Mouse (Mus musculus) bone marrow macrophage, adult 2 months (primary cell): ENCODE measurements around the gene Tmem238l. TPM values are rescaled to one million over a fixed set of nuclear protein-coding genes. Genes with fewer than 3 reads are reported as not detected.

Source experiments
- H3K27ac ChIP-seq: 2 replicates; pipeline ENCODE4 v1.5.1; 2012; ENCODE audit warnings: low read depth, low read length; ENCODE audit not compliant: insufficient read depth
- H3K4me1 ChIP-seq: 2 replicates; pipeline ENCODE4 v1.6.1; 2012; ENCODE audit warnings: low read length; ENCODE audit not compliant: control insufficient read depth, insufficient read depth
- H3K4me3 ChIP-seq: 2 replicates; pipeline ENCODE4 v1.5.1; 2012; ENCODE audit warnings: mild to moderate bottlenecking, low read length, moderate library complexity; ENCODE audit not compliant: insufficient read depth
- CTCF ChIP-seq: IDR thresholded peaks from 2 replicates; pipeline ENCODE4 v1.5.1; 2012; ENCODE audit warnings: low read depth, mild to moderate bottlenecking, low read length, moderate library complexity
- POLR2A ChIP-seq: IDR thresholded peaks from 2 replicates; pipeline ENCODE4 v1.6.1; 2012; ENCODE audit warnings: mild to moderate bottlenecking, low read depth, low read length, borderline replicate concordance
- polyA plus RNA-seq: library from polyadenylated mRNA; stranded (reverse); fragments of >200 nt; gene quantifications from 2 replicates; pipeline ENCODE4 v1.2.4, GENCODE M21; 2012; ENCODE audit not compliant: missing spikeins, insufficient read depth, insufficient read length

Tmem238l gene
- polyA plus RNA-seq, 1 experiment: not detected

GRCm38 (mm10) chr11:66975606-66976330 is 19.3 kb downstream of the Tmem238l start:
- no peak overlapping the region for H3K4me3 ChIP-seq
- H3K27ac ChIP-seq: no peak overlapping the region
- TF ChIP-seq CTCF: no peak
- TF ChIP-seq POLR2A: no peak
- H3K4me1 ChIP-seq: no peaks in the 10 kb centered on the region

GRCm38 (mm10) chr11:66981336-66982115 is 25.1 kb downstream of the Tmem238l start:
- H3K4me3 ChIP-seq: no peak overlapping the region
- H3K4me1 ChIP-seq: no peaks in the 10 kb centered on the region
- TF ChIP-seq CTCF (no peak), POLR2A (no peak)
- no peak overlapping the region for H3K27ac ChIP-seq

- TF ChIP-seq CTCF: no peak
- TF ChIP-seq POLR2A: no peak
- H3K27ac ChIP-seq: no peak overlapping the region
- H3K4me1 ChIP-seq: no peaks in the 10 kb centered on the region
- H3K4me3 ChIP-seq: no peak overlapping the region
Measured at GRCm38 (mm10) chr11:66982794-66983193, 26.4 kb downstream of the Tmem238l start.

GRCm38 (mm10) chr11:66983422-66984164 is 27.2 kb downstream of the Tmem238l start:
- TF ChIP-seq CTCF (no peak), POLR2A (no peak)
- H3K4me1 ChIP-seq: no peaks in the 10 kb centered on the region
- no peak overlapping the region for H3K27ac ChIP-seq
- no peak overlapping the region for H3K4me3 ChIP-seq

- Histone ChIP-seq H3K4me3 (peak overlapping the region; percentile 60), H3K4me1 (no peaks in the 10 kb centered on the region), H3K27ac (no peak overlapping the region)
- TF ChIP-seq POLR2A (no peak), CTCF (peak; percentile 69)
Measured at GRCm38 (mm10) chr11:66984165-66985135, 28.0 kb downstream of the Tmem238l start.

GRCm38 (mm10) chr11:66985136-66985702 is 28.8 kb downstream of the Tmem238l start:
- Histone ChIP-seq H3K27ac (no peak overlapping the region), H3K4me3 (peak overlapping the region; percentile 60), H3K4me1 (no peaks in the 10 kb centered on the region)
- TF ChIP-seq CTCF (no peak), POLR2A (no peak)

- Histone ChIP-seq H3K27ac (no peak overlapping the region), H3K4me1 (no peaks in the 10 kb centered on the region), H3K4me3 (no peak overlapping the region)
- TF ChIP-seq POLR2A (no peak), CTCF (no peak)
Measured at GRCm38 (mm10) chr11:66992150-66992549, 35.7 kb downstream of the Tmem238l start.

GRCm38 (mm10) chr11:66993674-66994073 is 37.2 kb downstream of the Tmem238l start:
- Histone ChIP-seq H3K4me3 (no peak overlapping the region), H3K27ac (no peak overlapping the region), H3K4me1 (no peaks in the 10 kb centered on the region)
- TF ChIP-seq CTCF (no peak), POLR2A (no peak)

GRCm38 (mm10) chr11:66996446-66996845 is 40.0 kb downstream of the Tmem238l start:
- H3K27ac ChIP-seq: no peak overlapping the region
- no peaks in the 10 kb centered on the region for H3K4me1 ChIP-seq
- H3K4me3 ChIP-seq: no peak overlapping the region
- TF ChIP-seq POLR2A: no peak
- TF ChIP-seq CTCF: no peak
